In the genomic region with DNA sequence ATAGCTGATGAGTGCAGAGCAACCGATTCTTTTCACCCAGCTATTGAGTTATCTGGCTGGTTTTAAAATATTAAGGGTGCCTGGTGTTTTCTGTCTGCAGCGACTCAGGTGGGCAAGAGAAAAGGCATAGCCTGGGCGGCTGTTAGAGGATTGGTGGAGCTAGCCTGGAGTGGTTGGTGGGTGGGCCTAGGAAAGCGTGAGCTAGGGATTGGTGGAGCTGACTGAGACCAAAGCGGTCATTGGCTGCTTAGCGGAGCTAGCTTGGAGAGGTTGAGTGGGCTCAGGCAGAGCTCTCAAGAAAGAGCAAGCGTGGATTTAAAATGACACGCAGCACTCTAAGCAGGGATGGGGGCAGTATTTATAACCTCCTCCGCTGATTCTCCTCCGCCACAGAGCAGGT, we compare ENCODE assay signal across 9 mouse cellular contexts.
DNase-seq lines count a peak whose midpoint lies in the region; ATAC-seq lines count a peak whose summit lies in the region.
"Had no signal": no experiment of that assay in that cellular context is flagged by ENCODE, and none has a peak within 500 bp of the region (broad histone marks: within the 10 kb centered on the region; RNA-seq: fewer than 3 reads in every experiment).

No protein-coding gene starts in this region.

- ATAC-seq in forebrain, embryonic 13.5 days: peak; percentile 44; the same call in 1 of the 2 replicates
- ATAC-seq in forebrain, embryonic 11.5 days (replicated peaks; ENCODE audit: low FRiP score): no peak

- no peaks in the 10 kb centered on the region for H3K9me3 ChIP-seq in forebrain, embryonic 13.5 days (replicated peaks)
- H3K9me3 ChIP-seq in forebrain, embryonic 11.5 days (ENCODE audit: control insufficient read depth, low read length): no peaks in the 10 kb centered on the region

- no peak for DNase-seq in forebrain, embryonic 11.5 days (ENCODE audit: low spot score)
- DNase-seq in right cerebral cortex, adult 18-20 months: peak; percentile 69
- no peak for DNase-seq in right cerebral cortex, postnatal 14 days
- peak; percentile 38 to 76 for DNase-seq in left cerebral cortex, postnatal 25 days (ENCODE audit: low spot score in 2 of 2)
- DNase-seq in testis, postnatal 14 days (ENCODE audit: low spot score): peak; percentile 63
- no peak for DNase-seq in adrenal gland, adult 18-20 months (ENCODE audit: low spot score in 2 of 2)
- no peak for DNase-seq in kidney, adult 9 months
- DNase-seq: liver had no signal

- no peaks in the 10 kb centered on the region for H3K36me3 ChIP-seq in forebrain, embryonic 13.5 days (ENCODE audit: poor library complexity, severe bottlenecking)
- no peaks in the 10 kb centered on the region for H3K36me3 ChIP-seq in forebrain, embryonic 11.5 days (ENCODE audit: control insufficient read depth, insufficient read depth, low read length)

- H3K27me3 ChIP-seq in forebrain, embryonic 13.5 days: no peaks in the 10 kb centered on the region
- H3K27me3 ChIP-seq in forebrain, embryonic 11.5 days (ENCODE audit: control insufficient read depth, insufficient read depth, low read length): no peaks in the 10 kb centered on the region

- no peak overlapping the region for H3K4me3 ChIP-seq in forebrain, embryonic 13.5 days
- no peak overlapping the region for H3K4me3 ChIP-seq in forebrain, embryonic 11.5 days (ENCODE audit: low read depth, low read length)

- H3K4me2 ChIP-seq in forebrain, embryonic 13.5 days: no peak overlapping the region
- H3K4me2 ChIP-seq in forebrain, embryonic 11.5 days (ENCODE audit: low read depth, low read length, severe bottlenecking): no peak overlapping the region

- no peak overlapping the region for H3K9ac ChIP-seq in forebrain, embryonic 13.5 days
- no peak overlapping the region for H3K9ac ChIP-seq in forebrain, embryonic 11.5 days (ENCODE audit: low read length)

- intact Hi-C loops in left cerebral cortex, postnatal 25 days (cut with DNase I): no loop called here

- peaks cover 32% of the 10 kb centered on the region for H3K4me1 ChIP-seq in forebrain, embryonic 13.5 days
- H3K4me1 ChIP-seq in forebrain, embryonic 11.5 days (replicated peaks; ENCODE audit: control insufficient read depth, insufficient read depth, low read length): peaks cover 10% of the 10 kb centered on the region; the same call in 1 of the 2 replicates

- WGBS in forebrain, embryonic 13.5 days: 72% methylated on average over 10 of the region's 10 CpGs
- WGBS in forebrain, embryonic 11.5 days: 78% methylated on average over 10 of the region's 10 CpGs

- no peak overlapping the region for H3K27ac ChIP-seq in forebrain, embryonic 13.5 days
- H3K27ac ChIP-seq in forebrain, embryonic 11.5 days (ENCODE audit: low read depth, low read length): no peak overlapping the region

Comparison
In these comparisons a context has a peak if more than half of its experiments do, and no peak if none do; other contexts are left out.
1. DNase-seq: peak in right cerebral cortex, adult 18-20 months (single experiment), left cerebral cortex, postnatal 25 days (2 of 2) and testis, postnatal 14 days (single experiment); none in forebrain, embryonic 11.5 days (single experiment), right cerebral cortex, postnatal 14 days (single experiment), adrenal gland, adult 18-20 months (0 of 2) and kidney, adult 9 months (single experiment).